ENCODE assay signal across 8 mouse cellular contexts in genomic region chr8:110629245-110630063, GRCm38 (mm10). TPM values are rescaled to one million over a fixed set of nuclear protein-coding genes. Genes with fewer than 3 reads are reported as not detected.
DNase-seq lines count a peak whose midpoint lies in the region; ATAC-seq and TF ChIP-seq lines count a peak whose summit lies in the region.
"Had no signal": no experiment of that assay in that cellular context is flagged by ENCODE, and none has a peak within 500 bp of the region (broad histone marks: within the 10 kb centered on the region; RNA-seq: fewer than 3 reads in every experiment).

No protein-coding gene starts in this region.

- 70% methylated on average over 9 of the region's 9 CpGs for WGBS in midbrain, embryonic 11.5 days
- WGBS in midbrain, embryonic 13.5 days = 73% methylated on average over 9 of the region's 9 CpGs
- 60% methylated on average over 9 of the region's 9 CpGs for WGBS in liver, adult 2 months

- peak; percentile 83 for TF ChIP-seq CTCF in liver, adult 2 months (IDR thresholded peaks at IDR 0.05; ENCODE audit: low read depth, low read length)

- no peak overlapping the region for H3K27ac ChIP-seq in midbrain, embryonic 11.5 days (ENCODE audit: low read depth, low read length)
- no peak overlapping the region for H3K27ac ChIP-seq in midbrain, embryonic 13.5 days
- no peak overlapping the region for H3K27ac ChIP-seq in liver, adult 2 months (replicated peaks; ENCODE audit: insufficient read depth, low read depth, low read length)

- DNase-seq in midbrain, embryonic 11.5 days (ENCODE audit: low spot score, missing footprints) = peak; percentile 92
- DNase-seq in T-cell, adult 2 months (ENCODE audit: low spot score) = peak; percentile 16
- DNase-seq in cerebellum, adult 18-20 months = peak; percentile 66 to 78
- peak; percentile 58 for DNase-seq in gastrocnemius, postnatal 14 days
- peak; percentile 58 for DNase-seq in liver, adult 2 months (ENCODE audit: extremely low read depth, low read depth, low spot score)
- DNase-seq in ovary, postnatal 14 days (ENCODE audit: low spot score) = peak; percentile 59

- no peak overlapping the region for H3K4me2 ChIP-seq in midbrain, embryonic 11.5 days
- H3K4me2 ChIP-seq in midbrain, embryonic 13.5 days (replicated peaks) = no peak overlapping the region
- H3K4me2 ChIP-seq: heart, embryonic 15.5 days had no signal

- no peaks in the 10 kb centered on the region for H3K4me1 ChIP-seq in midbrain, embryonic 11.5 days (ENCODE audit: control insufficient read depth, insufficient read depth, low read length)
- peaks cover 9% of the 10 kb centered on the region; the same call in 1 of the 2 replicates for H3K4me1 ChIP-seq in midbrain, embryonic 13.5 days (replicated peaks)
- peaks cover 7% of the 10 kb centered on the region for H3K4me1 ChIP-seq in liver, adult 2 months (ENCODE audit: control insufficient read depth, insufficient read depth, low read length)

- H3K9me3 ChIP-seq in midbrain, embryonic 11.5 days (ENCODE audit: control insufficient read depth, low read length) = no peaks in the 10 kb centered on the region
- H3K9me3 ChIP-seq in midbrain, embryonic 13.5 days = no peaks in the 10 kb centered on the region
- H3K9me3 ChIP-seq: heart, embryonic 15.5 days had no signal

- peaks cover 11% of the 10 kb centered on the region; the same call in 1 of the 2 replicates for H3K79me2 ChIP-seq in liver, adult 2 months (ENCODE audit: control insufficient read depth, insufficient read depth, low read length)

- TF ChIP-seq POLR2A in liver, adult 2 months (IDR thresholded peaks at IDR 0.05; ENCODE audit: extremely low read depth, insufficient read depth, low read length) = no peak

- H3K27me3 ChIP-seq in midbrain, embryonic 11.5 days (ENCODE audit: control insufficient read depth, insufficient read depth, low read length) = no peaks in the 10 kb centered on the region
- H3K27me3 ChIP-seq in midbrain, embryonic 13.5 days = no peaks in the 10 kb centered on the region
- H3K27me3 ChIP-seq in liver, adult 2 months (ENCODE audit: control insufficient read depth, insufficient read depth, low read length) = no peaks in the 10 kb centered on the region
- H3K27me3 ChIP-seq: heart, embryonic 15.5 days had no signal

- peaks cover 2% of the 10 kb centered on the region; the same call in 1 of the 2 replicates for H3K36me3 ChIP-seq in midbrain, embryonic 11.5 days (ENCODE audit: control insufficient read depth, insufficient read depth, low read length)
- H3K36me3 ChIP-seq in midbrain, embryonic 13.5 days = peaks cover 26% of the 10 kb centered on the region
- peaks cover 4% of the 10 kb centered on the region; the same call in 1 of the 2 replicates for H3K36me3 ChIP-seq in liver, adult 2 months (ENCODE audit: control insufficient read depth, insufficient read depth, low read length)

- no peak overlapping the region for H3K9ac ChIP-seq in midbrain, embryonic 11.5 days (ENCODE audit: low read length)
- no peak overlapping the region for H3K9ac ChIP-seq in midbrain, embryonic 13.5 days (replicated peaks)
- H3K9ac ChIP-seq in liver, adult 2 months (ENCODE audit: low read depth, low read length) = no peak overlapping the region
- H3K9ac ChIP-seq: heart, embryonic 15.5 days had no signal

- H3K4me3 ChIP-seq in midbrain, embryonic 11.5 days (ENCODE audit: low read depth, low read length) = no peak overlapping the region
- no peak overlapping the region for H3K4me3 ChIP-seq in midbrain, embryonic 13.5 days (replicated peaks)
- H3K4me3 ChIP-seq in liver, adult 2 months (ENCODE audit: insufficient read depth, low read depth, low read length) = no peak overlapping the region
- H3K4me3 ChIP-seq: heart, embryonic 15.5 days had no signal

- no peak for ATAC-seq in midbrain, embryonic 11.5 days (ENCODE audit: low FRiP score)
- ATAC-seq in midbrain, embryonic 13.5 days = no peak

- intact Hi-C loops in gastrocnemius, postnatal 14 days (cut with DNase I; ENCODE audit: low total_unique reads) = no loop called here

RNA-seq across cellular contexts. Expression of gene Vac14, which starts 11.1 kb away (rescaled TPM):
- polyA plus RNA-seq in midbrain, embryonic 11.5 days (2014; fragmentation: Nextera tagmentation; extraction: Ambion mirVana) = 31.9 and 33.8 TPM in 2 replicates
- 21.8 and 23.6 TPM in 2 replicates for polyA plus RNA-seq in midbrain, embryonic 13.5 days (2015; fragmentation: Nextera tagmentation; extraction: Ambion mirVana)
- total RNA-seq in gastrocnemius, postnatal 14 days (2021) = 10 to 100 TPM; 12.5 to 15.4 TPM
- total RNA-seq in liver, adult 2 months (2014; rRNA removed) = 6.7 and 7.9 TPM in 2 replicates
- polyA plus RNA-seq in liver, adult 2 months (2012; rRNA removed) = 22.9 and 25.0 TPM in 2 replicates

Comparison
In these comparisons a context has a peak if more than half of its experiments do, and no peak if none do; other contexts are left out.
1. DNase-seq: peak in every context shown above with its lines; median percentile 92 in midbrain, embryonic 11.5 days; 72 in cerebellum, adult 18-20 months; 59 in ovary, postnatal 14 days; 58 in gastrocnemius, postnatal 14 days; 58 in liver, adult 2 months; 16 in T-cell, adult 2 months.